Mouse (Mus musculus): ENCODE data around the gene Cab39. TPM values are rescaled to one million over a fixed set of nuclear protein-coding genes. Genes with fewer than 3 reads are reported as not detected.
A peak's percentile ranks its signal among the peaks of the same experiment; 100 is the strongest.

Cab39 gene
- polyA plus RNA-seq, 1 experiment from 2014 or later = 53.0 TPM

DNA sequence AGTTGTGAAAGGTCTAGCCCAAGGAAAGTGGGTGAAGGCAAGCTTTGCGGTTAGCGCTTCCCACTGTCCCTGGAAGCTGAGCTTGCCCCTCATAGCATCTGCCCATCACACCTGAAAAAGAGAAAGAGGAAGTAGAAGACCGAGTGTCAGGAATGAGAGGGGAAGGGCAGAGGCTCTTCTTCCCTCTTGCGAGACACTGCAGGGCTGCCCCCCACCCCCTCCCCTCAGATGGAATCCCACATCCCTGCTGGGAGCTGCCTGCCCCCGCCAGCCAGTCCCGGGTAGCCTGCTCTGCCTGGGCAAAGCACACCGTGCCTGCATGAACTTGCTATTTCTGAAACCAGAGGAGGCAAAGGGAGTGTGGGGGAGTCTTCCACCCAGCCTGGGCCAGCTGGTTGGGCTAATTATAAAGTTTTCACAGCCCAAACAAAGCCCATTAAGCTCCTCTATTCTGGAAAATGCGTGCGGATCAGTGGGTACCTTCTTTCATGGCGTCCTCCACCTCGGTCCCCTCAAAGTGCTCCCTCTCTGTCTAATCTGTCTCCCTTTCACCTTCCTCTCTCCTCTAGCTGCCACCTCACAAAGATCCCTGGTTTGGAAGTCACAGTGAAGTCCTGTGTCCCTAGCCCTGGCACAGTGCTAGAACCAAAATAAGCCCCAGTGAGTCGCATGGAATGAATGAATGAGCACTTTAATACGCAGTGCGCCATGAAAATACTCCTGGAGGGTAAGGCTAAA is 34.8 kb upstream of the Cab39 start:
- Histone ChIP-seq H3K27ac (ENCODE audit: low read depth, low read length) (peak overlapping the region; percentile 59; the same call in 1 of the 2 replicates), H3K4me3 (ENCODE audit: low read length) (no peak overlapping the region), H3K4me1 (ENCODE audit: control insufficient read depth, insufficient read depth, low read length) (no peaks in the 10 kb centered on the region), H3K9ac (ENCODE audit: low read depth, low read length) (no peak overlapping the region), H3K36me3 (ENCODE audit: control insufficient read depth, insufficient read depth, low read length) (no peaks in the 10 kb centered on the region), H3K9me3 (ENCODE audit: control insufficient read depth, low read length) (no peaks in the 10 kb centered on the region), H3K27me3 (ENCODE audit: control insufficient read depth, insufficient read depth, low read length) (no peaks in the 10 kb centered on the region), H3K4me2 (replicated peaks; ENCODE audit: low read depth, low read length) (no peak overlapping the region)
- peak; percentile 91 for ATAC-seq (ENCODE audit: low FRiP score, low TSS enrichment)
- WGBS = 30% methylated on average over 14 of the region's 14 CpGs

DNA sequence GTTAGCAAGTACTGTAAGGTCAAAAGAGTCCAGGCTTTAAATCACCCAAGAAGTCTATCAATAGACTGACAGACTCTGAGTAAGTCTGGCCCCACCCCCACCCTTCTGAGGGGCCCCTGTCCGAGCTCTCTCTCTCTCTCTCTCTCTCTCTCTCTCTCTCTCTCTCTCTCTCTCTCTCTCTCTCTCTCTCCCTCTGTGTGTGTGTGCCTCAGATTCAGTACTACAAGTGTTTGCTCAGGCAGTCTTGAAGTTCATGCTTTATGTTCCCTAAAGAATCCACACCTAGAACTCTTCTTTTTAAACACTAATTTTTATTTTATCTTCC is 34.3 kb upstream of the Cab39 start:
- Histone ChIP-seq H3K36me3 (ENCODE audit: control insufficient read depth, insufficient read depth, low read length) (no peaks in the 10 kb centered on the region), H3K27ac (ENCODE audit: low read depth, low read length) (peak overlapping the region; percentile 59; the same call in 1 of the 2 replicates), H3K9ac (ENCODE audit: low read depth, low read length) (no peak overlapping the region), H3K4me3 (ENCODE audit: low read length) (no peak overlapping the region), H3K27me3 (ENCODE audit: control insufficient read depth, insufficient read depth, low read length) (no peaks in the 10 kb centered on the region), H3K9me3 (ENCODE audit: control insufficient read depth, low read length) (no peaks in the 10 kb centered on the region), H3K4me2 (replicated peaks; ENCODE audit: low read depth, low read length) (no peak overlapping the region), H3K4me1 (ENCODE audit: control insufficient read depth, insufficient read depth, low read length) (no peaks in the 10 kb centered on the region)
- ATAC-seq (ENCODE audit: low FRiP score, low TSS enrichment) = peak; percentile 21; the same call in 1 of the 2 replicates
- WGBS = 23% methylated on average over 1 of the region's 1 CpGs

- H3K27ac ChIP-seq (ENCODE audit: low read depth, low read length) = no peak overlapping the region
- H3K4me1 ChIP-seq (ENCODE audit: control insufficient read depth, insufficient read depth, low read length) = no peaks in the 10 kb centered on the region
- H3K36me3 ChIP-seq (ENCODE audit: control insufficient read depth, insufficient read depth, low read length) = no peaks in the 10 kb centered on the region
- H3K4me2 ChIP-seq (replicated peaks; ENCODE audit: low read depth, low read length) = no peak overlapping the region
- 83% methylated on average over 4 of the region's 4 CpGs for WGBS
- no peaks in the 10 kb centered on the region for H3K27me3 ChIP-seq (ENCODE audit: control insufficient read depth, insufficient read depth, low read length)
- no peaks in the 10 kb centered on the region for H3K9me3 ChIP-seq (ENCODE audit: control insufficient read depth, low read length)
- ATAC-seq (ENCODE audit: low FRiP score, low TSS enrichment) = no peak
- no peak overlapping the region for H3K9ac ChIP-seq (ENCODE audit: low read depth, low read length)
- no peak overlapping the region for H3K4me3 ChIP-seq (ENCODE audit: low read length)
These were observed 31.6 kb upstream of the Cab39 start for GRCm38 (mm10) chr1:85761665-85762064.

GRCm38 (mm10) chr1:85763386-85763785 is 29.9 kb upstream of the Cab39 start:
- Histone ChIP-seq H3K9me3 (ENCODE audit: control insufficient read depth, low read length) (no peaks in the 10 kb centered on the region), H3K27me3 (ENCODE audit: control insufficient read depth, insufficient read depth, low read length) (no peaks in the 10 kb centered on the region), H3K4me1 (ENCODE audit: control insufficient read depth, insufficient read depth, low read length) (no peaks in the 10 kb centered on the region), H3K4me3 (ENCODE audit: low read length) (no peak overlapping the region), H3K27ac (ENCODE audit: low read depth, low read length) (no peak overlapping the region), H3K9ac (ENCODE audit: low read depth, low read length) (no peak overlapping the region), H3K36me3 (ENCODE audit: control insufficient read depth, insufficient read depth, low read length) (no peaks in the 10 kb centered on the region), H3K4me2 (replicated peaks; ENCODE audit: low read depth, low read length) (no peak overlapping the region)
- ATAC-seq (ENCODE audit: low FRiP score, low TSS enrichment) = no peak
- WGBS = 84% methylated on average over 6 of the region's 6 CpGs

GRCm38 (mm10) chr1:85764291-85764690 is 28.9 kb upstream of the Cab39 start:
- H3K4me1 ChIP-seq (ENCODE audit: control insufficient read depth, insufficient read depth, low read length) = no peaks in the 10 kb centered on the region
- no peak overlapping the region for H3K27ac ChIP-seq (ENCODE audit: low read depth, low read length)
- no peak overlapping the region for H3K4me3 ChIP-seq (ENCODE audit: low read length)
- no peak overlapping the region for H3K9ac ChIP-seq (ENCODE audit: low read depth, low read length)
- ATAC-seq (ENCODE audit: low FRiP score, low TSS enrichment) = no peak
- H3K4me2 ChIP-seq (replicated peaks; ENCODE audit: low read depth, low read length) = no peak overlapping the region
- 85% methylated on average over 4 of the region's 4 CpGs for WGBS
- H3K36me3 ChIP-seq (ENCODE audit: control insufficient read depth, insufficient read depth, low read length) = no peaks in the 10 kb centered on the region
- H3K27me3 ChIP-seq (ENCODE audit: control insufficient read depth, insufficient read depth, low read length) = no peaks in the 10 kb centered on the region
- H3K9me3 ChIP-seq (ENCODE audit: control insufficient read depth, low read length) = no peaks in the 10 kb centered on the region

- H3K36me3 ChIP-seq (ENCODE audit: control insufficient read depth, insufficient read depth, low read length) = no peaks in the 10 kb centered on the region
- no peaks in the 10 kb centered on the region for H3K4me1 ChIP-seq (ENCODE audit: control insufficient read depth, insufficient read depth, low read length)
- no peak overlapping the region for H3K9ac ChIP-seq (ENCODE audit: low read depth, low read length)
- no peaks in the 10 kb centered on the region for H3K9me3 ChIP-seq (ENCODE audit: control insufficient read depth, low read length)
- H3K27ac ChIP-seq (ENCODE audit: low read depth, low read length) = no peak overlapping the region
- H3K27me3 ChIP-seq (ENCODE audit: control insufficient read depth, insufficient read depth, low read length) = no peaks in the 10 kb centered on the region
- no peak overlapping the region for H3K4me3 ChIP-seq (ENCODE audit: low read length)
- no peak overlapping the region for H3K4me2 ChIP-seq (replicated peaks; ENCODE audit: low read depth, low read length)
- ATAC-seq (ENCODE audit: low FRiP score, low TSS enrichment) = no peak
- WGBS = 84% methylated on average over 3 of the region's 3 CpGs
These were observed 27.1 kb upstream of the Cab39 start for GRCm38 (mm10) chr1:85766120-85766519.

- Histone ChIP-seq H3K36me3 (ENCODE audit: control insufficient read depth, insufficient read depth, low read length) (no peaks in the 10 kb centered on the region), H3K4me2 (replicated peaks; ENCODE audit: low read depth, low read length) (no peak overlapping the region), H3K27me3 (ENCODE audit: control insufficient read depth, insufficient read depth, low read length) (no peaks in the 10 kb centered on the region), H3K9ac (ENCODE audit: low read depth, low read length) (no peak overlapping the region), H3K27ac (ENCODE audit: low read depth, low read length) (no peak overlapping the region), H3K4me3 (ENCODE audit: low read length) (no peak overlapping the region), H3K4me1 (ENCODE audit: control insufficient read depth, insufficient read depth, low read length) (no peaks in the 10 kb centered on the region), H3K9me3 (ENCODE audit: control insufficient read depth, low read length) (no peaks in the 10 kb centered on the region)
- no peak for ATAC-seq (ENCODE audit: low FRiP score, low TSS enrichment)
- WGBS = 58% methylated on average over 1 of the region's 1 CpGs
These were observed 25.5 kb upstream of the Cab39 start for GRCm38 (mm10) chr1:85767754-85768153.

DNA sequence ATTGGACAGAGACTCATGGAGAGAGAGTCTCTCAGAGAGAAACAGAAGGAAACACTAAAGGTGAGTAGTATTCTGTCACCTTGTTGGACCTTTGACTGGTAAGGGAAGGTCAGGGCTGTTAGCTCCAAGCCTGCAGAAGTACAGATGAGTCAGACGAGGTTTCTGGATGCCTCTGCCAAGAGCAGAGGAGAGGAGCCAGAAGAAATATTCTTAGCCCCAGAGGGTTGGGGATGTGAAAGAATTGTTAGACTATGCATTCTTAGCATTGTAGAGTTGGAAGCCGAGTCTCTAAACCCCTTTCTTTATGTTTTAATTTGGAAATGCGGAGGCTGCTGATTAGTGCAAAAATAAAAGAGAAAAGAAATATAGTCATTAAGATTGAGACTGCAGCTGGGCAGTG is 21.3 kb upstream of the Cab39 start:
- ATAC-seq (ENCODE audit: low FRiP score, low TSS enrichment) = no peak
- no peak overlapping the region for H3K27ac ChIP-seq (ENCODE audit: low read depth, low read length)
- H3K9ac ChIP-seq (ENCODE audit: low read depth, low read length) = no peak overlapping the region
- no peaks in the 10 kb centered on the region for H3K4me1 ChIP-seq (ENCODE audit: control insufficient read depth, insufficient read depth, low read length)
- 79% methylated on average over 3 of the region's 3 CpGs for WGBS
- H3K9me3 ChIP-seq (ENCODE audit: control insufficient read depth, low read length) = no peaks in the 10 kb centered on the region
- no peak overlapping the region for H3K4me3 ChIP-seq (ENCODE audit: low read length)
- H3K4me2 ChIP-seq (replicated peaks; ENCODE audit: low read depth, low read length) = no peak overlapping the region
- H3K36me3 ChIP-seq (ENCODE audit: control insufficient read depth, insufficient read depth, low read length) = no peaks in the 10 kb centered on the region
- no peaks in the 10 kb centered on the region for H3K27me3 ChIP-seq (ENCODE audit: control insufficient read depth, insufficient read depth, low read length)

GRCm38 (mm10) chr1:85775136-85775535 is 18.1 kb upstream of the Cab39 start:
- Histone ChIP-seq H3K27me3 (ENCODE audit: control insufficient read depth, insufficient read depth, low read length) (no peaks in the 10 kb centered on the region), H3K36me3 (ENCODE audit: control insufficient read depth, insufficient read depth, low read length) (no peaks in the 10 kb centered on the region), H3K4me3 (ENCODE audit: low read length) (no peak overlapping the region), H3K9ac (ENCODE audit: low read depth, low read length) (no peak overlapping the region), H3K4me1 (ENCODE audit: control insufficient read depth, insufficient read depth, low read length) (no peaks in the 10 kb centered on the region), H3K27ac (ENCODE audit: low read depth, low read length) (no peak overlapping the region), H3K9me3 (ENCODE audit: control insufficient read depth, low read length) (no peaks in the 10 kb centered on the region), H3K4me2 (replicated peaks; ENCODE audit: low read depth, low read length) (no peak overlapping the region)
- 85% methylated on average over 7 of the region's 7 CpGs for WGBS
- no peak for ATAC-seq (ENCODE audit: low FRiP score, low TSS enrichment)

All from kidney, embryonic 14.5 days (tissue).